Mouse (Mus musculus): ENCODE results near the gene Cyp2s1. TPM values are rescaled to one million over a fixed set of nuclear protein-coding genes. Genes with fewer than 3 reads are reported as not detected.

Cyp2s1 gene
- total RNA-seq, 2 experiments from 2014 or later: 3.8 TPM

GRCm38 (mm10) chr7:25782744-25783143 is 34.0 kb downstream of the Cyp2s1 start:
- no peak for DNase-seq (ENCODE audit: low spot score in 2 of 2)

- no peak for DNase-seq (ENCODE audit: low spot score in 2 of 2)
These were observed 34.6 kb downstream of the Cyp2s1 start for GRCm38 (mm10) chr7:25781937-25782610.

- peak; percentile 20 for DNase-seq (ENCODE audit: low spot score in 2 of 2)
These were observed 35.3 kb downstream of the Cyp2s1 start for GRCm38 (mm10) chr7:25781321-25781936.

GRCm38 (mm10) chr7:25780753-25781152 is 36.0 kb downstream of the Cyp2s1 start:
- DNase-seq (ENCODE audit: low spot score in 2 of 2): no peak

- DNase-seq (ENCODE audit: low spot score in 2 of 2): no peak
These were observed 36.7 kb downstream of the Cyp2s1 start for GRCm38 (mm10) chr7:25780021-25780420.

GRCm38 (mm10) chr7:25768229-25768628 is 48.5 kb downstream of the Cyp2s1 start:
- no peak for DNase-seq (ENCODE audit: low spot score in 2 of 2)

DNA sequence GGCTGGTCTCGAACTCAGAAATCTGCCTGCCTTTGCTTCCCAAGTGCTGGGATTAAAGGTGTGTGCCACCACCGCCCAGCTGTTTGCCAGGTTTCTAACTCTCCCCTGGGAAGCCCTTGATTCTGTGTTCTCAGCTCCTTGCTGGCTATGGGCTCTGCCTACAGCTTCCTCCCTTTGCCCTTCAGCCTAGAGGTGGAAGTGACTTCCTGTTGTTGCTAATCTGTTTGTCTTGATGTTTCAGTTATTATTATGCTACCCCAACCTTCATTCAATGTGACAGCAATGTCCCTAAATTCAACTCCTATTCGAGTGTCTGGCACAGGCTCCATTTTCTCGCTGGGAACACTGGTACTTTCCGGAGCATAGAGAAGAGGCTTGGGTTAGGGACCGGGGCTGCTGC is 50.6 kb downstream of the Cyp2s1 start:
- DNase-seq (ENCODE audit: low spot score in 2 of 2): no peak

GRCm38 (mm10) chr7:25764221-25764620 is 52.5 kb downstream of the Cyp2s1 start:
- no peak for DNase-seq (ENCODE audit: low spot score in 2 of 2)

- no peak for DNase-seq (ENCODE audit: low spot score in 2 of 2)
These were observed 53.0 kb downstream of the Cyp2s1 start for GRCm38 (mm10) chr7:25763678-25764077.

DNA sequence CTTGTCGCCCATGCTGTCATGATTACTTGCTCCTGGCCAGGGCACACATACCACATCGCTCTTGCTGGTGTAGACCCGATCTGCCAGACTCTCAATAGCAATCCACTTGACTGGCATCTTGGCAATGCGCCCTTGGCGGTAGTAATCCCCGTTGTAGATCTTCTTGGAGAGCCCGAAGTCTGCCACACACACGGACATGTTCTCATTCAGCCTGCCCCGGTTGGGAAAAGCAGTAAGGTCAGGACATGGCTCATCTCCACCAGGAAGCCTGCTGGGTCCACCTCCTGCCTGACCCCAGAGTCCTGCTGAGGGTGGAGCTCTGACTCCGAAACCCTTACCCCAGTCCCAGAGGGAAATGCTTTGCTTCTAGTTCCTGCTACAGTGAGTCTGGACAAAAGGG is 55.4 kb downstream of the Cyp2s1 start:
- DNase-seq (ENCODE audit: low spot score in 2 of 2): no peak

DNA sequence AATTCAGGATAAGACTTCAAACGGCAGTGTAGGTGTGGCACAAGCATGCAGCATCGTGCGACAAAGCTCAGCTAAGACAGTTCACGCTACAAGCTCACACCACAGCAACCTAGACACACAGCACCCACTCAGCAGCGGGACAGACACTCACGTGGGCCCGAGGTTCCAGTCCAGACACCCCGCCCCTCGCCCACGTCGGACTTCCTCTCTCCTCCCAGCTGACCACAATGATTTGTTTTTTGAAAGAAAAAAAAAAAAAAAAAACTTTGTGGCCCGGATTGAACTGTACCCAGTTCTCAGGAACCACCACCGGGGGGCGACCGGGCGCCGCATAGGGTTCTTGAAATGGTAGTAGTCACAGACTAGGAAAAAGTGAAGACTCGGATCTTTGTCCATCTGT is 60.7 kb downstream of the Cyp2s1 start:
- peak; percentile 87 to 89 for DNase-seq (ENCODE audit: low spot score in 2 of 2)

- DNase-seq (ENCODE audit: low spot score in 2 of 2): peak; percentile 45 to 63
These were observed 61.3 kb downstream of the Cyp2s1 start for GRCm38 (mm10) chr7:25755468-25755833.

- peak; percentile 99 to 100 for DNase-seq (ENCODE audit: low spot score in 2 of 2)
These were observed 61.8 kb downstream of the Cyp2s1 start, which contains the start of gene Hnrnpul1 for GRCm38 (mm10) chr7:25754738-25755467. Gene Hnrnpul1, minus strand, starts transcription at chr7:25754757.

DNA sequence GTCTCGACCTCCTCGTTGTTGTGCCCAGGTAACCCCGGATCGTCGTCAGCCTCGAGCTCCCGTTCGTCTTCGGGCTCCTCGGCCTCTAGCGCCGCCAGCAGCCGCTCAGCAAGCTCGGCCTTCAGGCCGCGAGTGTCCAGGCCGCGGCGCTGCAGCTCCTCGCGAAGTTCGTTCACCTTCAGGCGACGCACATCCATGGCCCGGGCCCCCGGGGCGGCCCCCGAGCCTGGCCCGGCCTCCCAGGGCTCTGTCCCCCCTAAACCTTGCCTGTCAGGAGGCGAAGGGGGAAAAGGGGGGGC is 62.3 kb downstream of the Cyp2s1 start:
- DNase-seq (ENCODE audit: low spot score in 2 of 2): no peak

GRCm38 (mm10) chr7:25753643-25754438 is 62.9 kb downstream of the Cyp2s1 start:
- peak in 1 of 2 experiments; percentile 42 for DNase-seq (ENCODE audit: low spot score in 2 of 2)

DNA sequence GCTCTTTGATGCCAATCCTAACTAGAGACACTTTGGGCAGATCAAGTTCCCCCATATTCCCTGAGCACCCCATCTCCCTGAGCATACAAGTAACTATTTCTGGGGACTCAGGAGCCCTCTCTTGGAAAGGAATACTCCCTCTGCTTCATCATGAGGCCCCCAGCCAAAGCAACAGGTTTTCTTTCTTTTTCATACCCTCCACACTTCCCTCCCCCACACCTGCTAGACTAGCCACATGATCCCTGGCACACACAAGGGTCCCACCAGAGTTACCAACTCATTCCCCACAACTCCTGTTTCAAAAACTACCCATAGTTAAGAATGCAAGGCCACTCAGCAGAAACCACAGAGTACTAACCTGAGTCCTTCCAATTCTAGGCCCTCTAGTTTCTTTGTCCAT is 63.6 kb downstream of the Cyp2s1 start:
- no peak for DNase-seq (ENCODE audit: low spot score in 2 of 2)

Small RNA genes within 50 kb of the gene (microRNA-seq; reads per million reads assigned to microRNA genes)
- gene Gm24865: 0 reads per million in 2 experiments

Other genes starting within 250 kb of the Cyp2s1 start
- gene Erich4, start 201.0 kb downstream of the Cyp2s1 start, total RNA-seq (2021): not detected
- gene Dmac2, start 197.5 kb downstream of the Cyp2s1 start, total RNA-seq (2021): 10 to 100 TPM; 49.6 to 52.2 TPM
- gene B3gnt8, start 190.3 kb downstream of the Cyp2s1 start, total RNA-seq (2021): 1 to 10 TPM in 1 of 2 experiments, under 1 TPM in 1; 0.86 to 1.0 TPM
- gene Bckdha, start 157.9 kb downstream of the Cyp2s1 start, total RNA-seq (2021): 10 to 100 TPM; 35.7 to 40.7 TPM
- 10 to 100 TPM; 23.5 to 24.4 TPM for gene Exosc5, start 157.7 kb downstream of the Cyp2s1 start, total RNA-seq (2021)
- gene Tmem91, start 141.7 kb downstream of the Cyp2s1 start, total RNA-seq (2021): 10 to 100 TPM; 23.6 to 26.5 TPM
- gene B9d2, start 136.1 kb downstream of the Cyp2s1 start, total RNA-seq (2021): 10 to 100 TPM; 22.9 to 24.3 TPM
- 1 to 10 TPM; 7.9 to 9.2 TPM for gene Tgfb1, start 129.9 kb downstream of the Cyp2s1 start, total RNA-seq (2021)
- 10 to 100 TPM; 59.8 to 61.4 TPM for gene Ccdc97, start 97.8 kb downstream of the Cyp2s1 start, total RNA-seq (2021)
- 100 to 1,000 TPM in 1 of 2 experiments, 10 to 100 TPM in 1; 99.0 to 102 TPM for gene Hnrnpul1, start 62.2 kb downstream of the Cyp2s1 start, total RNA-seq (2021)
- gene Axl, start 28.2 kb downstream of the Cyp2s1 start, total RNA-seq (2021): 10 to 100 TPM; 34.6 to 34.8 TPM
- gene Cyp2b10, start 80.7 kb upstream of the Cyp2s1 start, total RNA-seq (2021): under 1 TPM in 1 of 2 experiments, not detected in 1; 0.67 TPM
- not detected for gene Cyp2b13, start 244.6 kb upstream of the Cyp2s1 start, total RNA-seq (2021)